Mouse (Mus musculus): ENCODE measurements around the gene C1ql1. TPM values are rescaled to one million over a fixed set of nuclear protein-coding genes. Genes with fewer than 3 reads are reported as not detected.

Gene C1ql1
- polyA plus RNA-seq, 1 experiment from 2014 or later, result 8.2 TPM

DNA sequence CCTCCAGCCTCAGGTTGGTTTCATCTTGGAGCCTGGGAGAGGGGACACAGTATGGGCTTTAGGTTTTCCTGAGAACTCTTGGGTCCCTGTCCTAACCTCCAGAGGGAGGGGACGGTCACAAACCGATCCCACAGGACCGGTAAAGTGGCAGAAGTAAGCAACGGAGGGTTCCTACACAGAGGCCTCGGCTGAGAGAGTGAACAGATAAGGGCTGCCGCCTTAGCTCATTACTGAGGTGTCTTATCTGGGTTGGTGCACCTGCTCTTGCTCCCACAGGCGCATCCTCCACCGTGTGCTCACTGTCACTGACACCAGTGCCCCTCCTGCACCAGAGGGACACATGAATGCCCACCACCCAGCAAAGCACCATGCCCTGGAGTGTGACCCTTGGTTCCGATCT lies 50.7 kb downstream of the C1ql1 start:
- Histone ChIP-seq H3K27ac (no peak overlapping the region), H3K9me3 (no peaks in the 10 kb centered on the region), H3K4me3 (replicated peaks) (no peak overlapping the region), H3K36me3 (no peaks in the 10 kb centered on the region), H3K4me1 (replicated peaks) (peaks cover 12% of the 10 kb centered on the region), H3K9ac (replicated peaks) (no peak overlapping the region), H3K4me2 (replicated peaks) (no peak overlapping the region), H3K27me3 (peaks cover 69% of the 10 kb centered on the region)
- 80% methylated on average over 9 of the region's 9 CpGs for WGBS
- ATAC-seq, result no peak

DNA sequence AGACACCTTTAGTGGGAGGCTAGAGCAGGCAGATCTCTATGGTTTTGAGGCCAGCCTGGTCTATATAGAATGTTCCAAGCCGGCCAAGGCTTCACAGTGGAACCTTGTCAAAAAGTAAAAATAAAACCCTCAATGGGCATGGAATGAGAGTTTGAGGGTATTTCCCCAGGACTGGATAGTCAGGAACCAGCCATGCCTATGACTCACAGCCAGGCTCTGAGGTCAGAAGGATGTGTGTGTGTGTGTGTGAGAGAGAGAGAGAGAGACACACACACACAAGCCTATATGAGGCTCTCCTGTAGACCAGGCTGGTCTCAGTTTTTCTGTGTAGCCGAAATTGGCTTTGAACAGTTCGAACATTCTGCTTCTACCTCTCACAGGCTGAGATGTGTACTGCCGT lies 51.8 kb downstream of the C1ql1 start:
- no peaks in the 10 kb centered on the region for H3K9me3 ChIP-seq
- WGBS, result 91% methylated on average over 4 of the region's 4 CpGs
- no peak overlapping the region for H3K27ac ChIP-seq
- H3K27me3 ChIP-seq, result peaks cover 69% of the 10 kb centered on the region
- peaks cover 12% of the 10 kb centered on the region for H3K4me1 ChIP-seq (replicated peaks)
- ATAC-seq, result no peak
- H3K4me3 ChIP-seq (replicated peaks), result no peak overlapping the region
- no peaks in the 10 kb centered on the region for H3K36me3 ChIP-seq
- H3K9ac ChIP-seq (replicated peaks), result no peak overlapping the region
- H3K4me2 ChIP-seq (replicated peaks), result no peak overlapping the region

DNA sequence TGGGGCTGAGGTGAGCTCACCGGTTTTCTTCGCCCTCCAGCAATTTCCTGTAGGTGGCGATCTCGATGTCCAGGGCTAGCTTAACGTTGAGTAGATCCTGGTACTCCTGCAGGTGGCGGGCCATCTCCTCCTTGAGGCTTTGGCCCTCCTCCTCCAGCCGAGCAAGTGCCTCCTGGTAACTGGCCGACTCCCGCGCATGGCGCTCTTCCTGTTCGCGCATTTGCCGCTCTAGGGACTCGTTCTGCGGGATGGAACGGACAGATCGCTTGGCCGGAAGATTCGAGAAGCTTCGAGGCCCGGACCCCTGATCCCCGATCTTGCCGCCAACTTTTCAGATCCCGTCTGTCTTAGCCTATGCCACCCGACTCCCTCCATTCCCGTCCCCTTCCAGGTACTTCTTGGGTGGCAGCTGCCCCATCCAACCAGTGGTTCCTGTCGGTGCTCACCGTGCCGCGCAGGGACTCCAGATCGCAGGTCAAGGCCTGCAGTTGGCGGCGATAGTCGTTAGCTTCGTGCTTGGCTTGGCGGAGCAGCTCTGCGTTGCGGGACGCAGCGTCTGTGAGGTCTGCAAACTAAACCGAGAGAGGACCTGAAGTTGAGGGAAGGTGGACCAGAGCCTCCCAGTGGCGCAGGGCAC lies 53.4 kb downstream of the C1ql1 start:
- 2% methylated on average over 43 of the region's 43 CpGs for WGBS
- Histone ChIP-seq H3K27me3 (peaks cover 63% of the 10 kb centered on the region), H3K27ac (no peak overlapping the region), H3K9ac (replicated peaks) (peak overlapping the region; percentile 39), H3K36me3 (no peaks in the 10 kb centered on the region), H3K4me2 (replicated peaks) (peak overlapping the region; percentile 40), H3K4me1 (replicated peaks) (peaks cover 8% of the 10 kb centered on the region), H3K4me3 (replicated peaks) (peak overlapping the region; percentile 25), H3K9me3 (no peaks in the 10 kb centered on the region)
- no peak for ATAC-seq

DNA sequence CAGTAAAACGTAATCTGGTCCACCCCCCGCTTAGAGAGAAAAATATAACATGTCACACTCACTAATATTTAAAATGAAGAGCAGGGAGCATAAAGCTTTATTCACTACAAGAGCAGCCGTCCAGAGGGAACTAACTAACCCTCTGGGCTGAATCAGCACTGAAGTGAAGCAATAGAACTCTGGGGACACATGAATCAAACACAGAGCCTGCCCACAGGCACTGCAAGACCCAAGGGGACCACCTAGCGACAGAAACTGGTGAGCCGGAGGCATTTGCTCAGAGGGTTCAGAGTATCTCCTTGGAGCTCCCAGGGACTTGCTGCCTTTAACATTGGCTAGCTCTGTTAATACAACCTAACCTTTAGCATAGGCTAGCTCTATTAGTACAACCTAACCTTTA lies 56.4 kb downstream of the C1ql1 start:
- peaks cover 38% of the 10 kb centered on the region for H3K27me3 ChIP-seq
- no peaks in the 10 kb centered on the region for H3K9me3 ChIP-seq
- no peak overlapping the region for H3K4me3 ChIP-seq (replicated peaks)
- no peak overlapping the region for H3K27ac ChIP-seq
- H3K9ac ChIP-seq (replicated peaks), result no peak overlapping the region
- H3K4me2 ChIP-seq (replicated peaks), result no peak overlapping the region
- H3K4me1 ChIP-seq (replicated peaks), result peaks cover 6% of the 10 kb centered on the region
- no peaks in the 10 kb centered on the region for H3K36me3 ChIP-seq
- WGBS, result 67% methylated on average over 5 of the region's 5 CpGs
- no peak for ATAC-seq

Other genes with a start within 250 kb of the C1ql1 start
- gene Ccdc43, start 248.9 kb downstream of the C1ql1 start, polyA plus RNA-seq (2015; fragmentation: Nextera tagmentation; extraction: Ambion mirVana), result 41.6 and 49.1 TPM in 2 replicates
- gene Adam11, start 185.2 kb downstream of the C1ql1 start, polyA plus RNA-seq (2015; fragmentation: Nextera tagmentation; extraction: Ambion mirVana), result 31.8 and 32.8 TPM in 2 replicates
- 49.6 and 53.3 TPM in 2 replicates for gene Gjc1, start 127.0 kb downstream of the C1ql1 start, polyA plus RNA-seq (2015; fragmentation: Nextera tagmentation; extraction: Ambion mirVana)
- 2.8 and 3.0 TPM in 2 replicates for gene Higd1b, start 110.8 kb downstream of the C1ql1 start, polyA plus RNA-seq (2015; fragmentation: Nextera tagmentation; extraction: Ambion mirVana)
- 176 TPM in 2 replicates for gene Eftud2, start 65.7 kb downstream of the C1ql1 start, polyA plus RNA-seq (2015; fragmentation: Nextera tagmentation; extraction: Ambion mirVana)
- gene Ccdc103, start 65.5 kb downstream of the C1ql1 start, polyA plus RNA-seq (2015; fragmentation: Nextera tagmentation; extraction: Ambion mirVana), result 1.8 and 2.3 TPM in 2 replicates
- not detected in 2 replicates for gene Fam187a, start 61.5 kb downstream of the C1ql1 start, polyA plus RNA-seq (2015; fragmentation: Nextera tagmentation; extraction: Ambion mirVana)
- not detected in 2 replicates for gene Gfap, start 45.8 kb downstream of the C1ql1 start, polyA plus RNA-seq (2015; fragmentation: Nextera tagmentation; extraction: Ambion mirVana)
- gene Kif18b, start 21.6 kb downstream of the C1ql1 start, polyA plus RNA-seq (2015; fragmentation: Nextera tagmentation; extraction: Ambion mirVana), result 4.3 and 4.9 TPM in 2 replicates
- gene Nmt1, start 81.5 kb upstream of the C1ql1 start, polyA plus RNA-seq (2015; fragmentation: Nextera tagmentation; extraction: Ambion mirVana), result 45.2 and 49.9 TPM in 2 replicates
- 177 and 178 TPM in 2 replicates for gene Dcakd, start 81.6 kb upstream of the C1ql1 start, polyA plus RNA-seq (2015; fragmentation: Nextera tagmentation; extraction: Ambion mirVana)
- 0.99 and 1.1 TPM in 2 replicates for gene Plcd3, start 155.0 kb upstream of the C1ql1 start, polyA plus RNA-seq (2015; fragmentation: Nextera tagmentation; extraction: Ambion mirVana)
- 6.5 and 7.8 TPM in 2 replicates for gene Acbd4, start 155.0 kb upstream of the C1ql1 start, polyA plus RNA-seq (2015; fragmentation: Nextera tagmentation; extraction: Ambion mirVana)
- 3.5 and 3.9 TPM in 2 replicates for gene Hexim1, start 169.5 kb upstream of the C1ql1 start, polyA plus RNA-seq (2015; fragmentation: Nextera tagmentation; extraction: Ambion mirVana)
- gene Hexim2, start 185.7 kb upstream of the C1ql1 start, polyA plus RNA-seq (2015; fragmentation: Nextera tagmentation; extraction: Ambion mirVana), result 18.8 and 20.0 TPM in 2 replicates
- 1.7 and 3.7 TPM in 2 replicates for gene Fmnl1, start 224.4 kb upstream of the C1ql1 start, polyA plus RNA-seq (2015; fragmentation: Nextera tagmentation; extraction: Ambion mirVana)